Mouse (Mus musculus) ZHBTc4 (cell line): ENCODE measurements at regions not wholly inside any gene's neighbourhood (a gene's known extent, or its start where the extent isn't known, plus 50 kb on each side); places are given as distances from the start of the nearest gene placed in this dataset.

Experiments used
- DNase-seq: peaks from one replicate; pipeline ENCODE4 v3.0.0-alpha.2; 2011; ENCODE audit warnings: low read depth, low spot score

GRCm38 (mm10) chr15:51643772-51644311 lies 2240.9 kb upstream of the Gm7489 start:
- no peak for DNase-seq

DNA sequence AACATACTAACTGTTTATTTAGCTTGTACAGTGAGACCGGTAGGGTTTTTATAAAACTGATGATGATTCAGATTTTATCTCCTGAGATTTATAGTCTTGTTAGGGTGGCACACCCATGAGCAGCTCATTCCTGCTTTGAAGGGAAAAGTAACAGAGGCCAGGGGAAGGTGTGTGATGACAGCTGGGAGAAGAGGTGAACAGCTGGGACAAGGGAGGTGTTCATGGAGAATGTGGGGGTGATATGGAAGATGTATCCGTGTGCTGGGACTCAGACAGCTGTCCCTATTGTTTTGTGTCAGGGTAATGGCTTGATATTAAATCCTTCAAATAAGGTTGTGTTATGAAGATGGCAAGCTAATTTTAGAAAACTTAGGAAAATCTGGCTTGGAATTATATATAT lies 2238.4 kb upstream of the Gm7489 start:
- DNase-seq = no peak

DNA sequence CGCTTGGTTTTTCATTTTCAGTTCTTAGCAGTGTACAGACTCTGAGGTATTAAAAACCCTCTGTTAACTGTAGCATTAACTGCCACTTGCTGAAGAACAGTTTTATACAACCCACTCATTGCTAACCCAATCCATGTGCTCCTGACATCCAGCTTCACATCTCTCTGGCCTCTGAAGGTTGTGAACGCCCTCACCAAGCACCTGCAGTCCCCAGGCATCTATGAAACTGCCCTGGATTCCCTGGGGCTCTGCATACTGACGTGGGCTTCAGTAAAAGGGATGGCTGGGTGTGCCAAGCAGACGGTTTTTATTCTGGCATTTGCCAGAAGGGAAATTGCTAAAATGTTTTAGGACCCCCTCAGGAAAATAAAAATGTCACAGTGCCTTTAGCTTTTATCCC lies 2232.2 kb upstream of the Gm7489 start:
- no peak for DNase-seq

DNA sequence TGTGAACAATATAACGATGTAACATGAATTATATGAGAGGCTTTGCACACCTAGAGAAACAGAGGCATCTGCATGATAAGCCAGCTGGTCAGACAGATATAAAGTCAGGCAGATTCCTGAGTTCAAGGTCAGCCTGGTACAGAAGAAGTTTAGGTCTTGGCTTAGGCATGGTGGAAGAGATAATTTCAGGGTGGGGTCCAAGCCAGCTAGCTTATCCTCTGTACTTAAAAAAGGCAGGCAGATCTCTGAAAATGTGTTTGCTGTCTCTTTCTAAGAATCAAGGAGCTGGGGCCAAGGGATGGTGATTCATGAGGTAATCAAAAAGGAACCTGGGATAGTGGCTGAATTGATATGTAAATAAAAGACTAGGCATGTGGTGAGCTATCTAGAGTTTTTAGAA lies 2227.1 kb upstream of the Gm7489 start:
- no peak for DNase-seq

DNA sequence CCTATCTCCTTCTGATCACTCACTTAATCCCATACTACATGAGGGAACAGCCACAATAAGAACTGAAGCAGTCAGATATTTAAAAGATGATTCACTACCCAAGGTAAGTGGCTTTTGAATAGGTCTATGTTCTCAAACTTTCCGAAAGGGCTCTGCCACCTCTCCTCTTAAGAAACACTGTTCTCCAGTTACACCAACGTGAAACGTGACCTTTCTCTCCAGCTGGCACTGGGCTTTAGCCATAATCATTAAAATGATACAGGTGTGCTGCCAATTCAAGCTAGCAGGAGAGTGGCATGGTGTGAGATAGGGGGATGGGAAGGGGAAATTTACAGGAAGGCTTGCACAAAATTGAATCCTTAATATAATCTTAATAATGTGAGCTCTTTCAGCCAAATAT lies 2216.4 kb upstream of the Gm7489 start:
- no peak for DNase-seq

DNA sequence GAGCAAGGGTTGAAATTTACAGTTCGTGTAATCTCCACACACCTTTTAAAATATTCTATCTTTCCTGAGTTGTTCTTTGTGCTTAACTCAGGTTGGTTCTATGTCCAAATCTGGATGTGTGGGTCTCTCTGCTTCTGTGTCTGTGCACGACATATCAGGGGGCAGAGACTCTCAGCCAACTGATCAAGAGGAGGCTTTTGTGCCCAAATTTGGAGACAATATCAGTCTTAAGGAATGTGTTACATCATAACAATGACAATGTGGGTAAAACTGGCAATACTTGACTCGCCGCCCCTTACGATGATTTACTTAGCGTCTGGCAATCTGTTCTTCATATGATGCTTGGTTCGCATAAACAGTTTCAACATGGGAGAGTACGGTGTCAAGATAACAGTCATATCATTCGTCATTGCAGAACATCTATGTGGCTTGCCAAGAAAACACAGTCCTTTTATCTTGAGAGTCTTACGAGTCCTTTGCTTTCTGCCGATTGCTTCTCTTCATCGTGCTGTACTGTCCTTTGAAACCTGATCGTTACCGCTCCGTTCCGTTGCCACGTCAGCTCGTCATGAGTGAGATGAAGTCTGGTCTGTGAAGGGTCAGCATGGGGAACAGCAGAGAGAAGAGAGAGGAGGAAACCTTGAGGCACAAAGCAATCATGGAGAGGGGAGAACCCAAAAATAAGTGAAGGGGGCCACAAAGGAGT lies 2212.9 kb upstream of the Gm7489 start:
- no peak for DNase-seq

GRCm38 (mm10) chr15:51673483-51673882 lies 2211.2 kb upstream of the Gm7489 start:
- DNase-seq = no peak

- no peak for DNase-seq
Observed at GRCm38 (mm10) chr15:51675291-51675690, 2209.4 kb upstream of the Gm7489 start.

GRCm38 (mm10) chr15:51676694-51677093 lies 2208.0 kb upstream of the Gm7489 start:
- no peak for DNase-seq

DNA sequence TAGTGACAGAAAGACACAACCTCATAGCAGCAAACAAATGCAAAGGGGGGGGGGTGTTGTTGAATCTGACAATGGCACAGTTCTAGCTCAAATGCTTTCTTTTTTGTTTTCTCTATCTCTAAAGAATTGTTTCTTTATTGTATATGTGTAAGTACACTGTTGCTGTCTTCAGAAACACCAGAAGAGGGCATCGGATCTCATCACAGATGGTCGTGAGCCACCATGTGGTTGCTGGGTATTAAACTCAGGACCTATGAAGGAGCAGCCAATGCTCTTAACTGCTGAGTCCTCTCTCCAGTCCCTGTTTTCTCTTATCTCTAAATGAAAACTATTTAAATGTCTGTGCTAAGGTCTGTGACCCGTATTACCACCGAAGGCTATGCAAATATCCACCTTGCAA lies 2207.4 kb upstream of the Gm7489 start:
- peak; percentile 12 for DNase-seq

GRCm38 (mm10) chr15:51679186-51679902 lies 2205.4 kb upstream of the Gm7489 start:
- peak; percentile 57 for DNase-seq

GRCm38 (mm10) chr15:51680494-51680893 lies 2204.2 kb upstream of the Gm7489 start:
- DNase-seq = no peak

GRCm38 (mm10) chr15:51681191-51681590 lies 2203.5 kb upstream of the Gm7489 start:
- DNase-seq = no peak

GRCm38 (mm10) chr15:51682331-51682730 lies 2202.4 kb upstream of the Gm7489 start:
- DNase-seq = no peak

GRCm38 (mm10) chr15:51687007-51687540 lies 2197.6 kb upstream of the Gm7489 start:
- DNase-seq = no peak

GRCm38 (mm10) chr15:51689498-51689897 lies 2195.2 kb upstream of the Gm7489 start:
- no peak for DNase-seq

DNA sequence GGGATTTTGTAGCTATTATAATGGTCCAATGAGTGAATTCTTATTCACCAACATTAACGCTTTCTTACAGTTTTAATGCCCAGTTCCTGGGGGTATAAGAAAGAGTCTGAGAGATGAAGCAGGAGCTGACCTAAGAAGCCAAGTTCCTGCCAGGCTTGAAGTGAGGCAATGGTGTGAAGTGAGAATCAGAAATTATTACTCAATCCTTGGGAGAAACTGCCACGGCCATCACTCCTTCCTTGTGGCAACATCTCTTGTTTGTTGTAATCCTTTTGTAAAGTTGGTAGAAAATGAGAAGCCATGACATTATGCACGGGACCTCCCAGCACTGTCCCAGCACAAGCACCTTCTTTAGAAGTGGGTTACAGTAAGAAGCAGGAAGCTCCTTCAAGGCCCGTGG lies 2192.0 kb upstream of the Gm7489 start:
- no peak for DNase-seq

DNA sequence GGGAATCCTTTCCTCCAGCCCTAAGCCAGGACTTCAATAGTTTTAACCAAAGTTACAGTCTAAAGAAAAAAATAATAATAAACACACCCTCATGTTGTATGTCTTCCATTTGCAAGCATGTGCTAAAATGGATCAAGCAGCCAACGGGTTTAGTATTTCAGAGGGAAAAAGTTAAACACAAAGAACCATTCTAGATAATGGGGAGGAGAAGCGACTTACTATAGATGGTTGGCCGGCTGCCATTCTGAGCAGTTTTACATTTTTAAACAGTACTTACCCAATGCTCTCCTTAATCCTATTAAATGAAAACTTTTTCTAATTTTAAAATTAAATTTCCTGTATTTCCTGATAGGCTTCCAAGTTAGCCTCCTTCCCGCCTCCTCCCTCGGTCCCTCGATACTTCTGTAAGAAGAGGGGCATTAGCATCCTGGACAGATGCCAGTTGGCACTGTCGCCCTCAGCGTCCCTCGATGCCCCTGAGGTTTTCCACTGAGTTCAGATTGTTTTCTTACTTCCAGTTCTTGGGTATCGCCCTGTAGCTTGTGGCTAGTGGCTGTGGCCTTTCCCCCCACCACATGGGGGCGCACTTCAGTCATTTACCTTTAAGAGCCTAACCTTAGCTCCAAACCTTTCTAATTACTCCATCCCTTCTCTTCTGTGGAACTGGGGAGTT lies 2188.2 kb upstream of the Gm7489 start:
- DNase-seq = peak; percentile 70

GRCm38 (mm10) chr15:51704198-51704597 lies 2180.5 kb upstream of the Gm7489 start:
- DNase-seq = no peak

- no peak for DNase-seq
Observed at GRCm38 (mm10) chr15:51709871-51710655, 2174.6 kb upstream of the Gm7489 start.

DNA sequence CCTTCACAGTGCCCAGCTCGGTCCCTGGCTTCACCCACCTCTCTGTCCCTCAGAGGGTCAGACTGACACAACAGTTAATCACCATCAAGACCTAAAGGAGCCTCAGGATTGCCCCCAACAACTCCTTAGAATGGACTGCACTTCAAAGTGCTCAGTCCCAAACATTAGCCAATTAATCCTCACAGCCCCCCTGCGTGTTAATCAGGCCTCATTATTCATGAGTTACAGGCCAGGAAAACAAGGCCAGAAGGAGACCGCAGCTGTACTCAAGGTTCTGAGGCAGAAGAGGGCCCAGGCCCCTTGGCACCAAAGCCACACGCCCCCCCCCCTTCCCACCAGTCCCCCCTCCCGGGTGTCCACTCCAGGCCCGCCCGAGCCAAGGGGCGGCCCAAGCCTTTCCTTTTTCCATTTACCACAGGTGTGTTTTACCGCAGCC lies 2163.8 kb upstream of the Gm7489 start:
- no peak for DNase-seq
